Mouse (Mus musculus) thymus, adult 2 months (tissue): ENCODE measurements around the gene Myo1f. TPM values are rescaled to one million over a fixed set of nuclear protein-coding genes. Genes with fewer than 3 reads are reported as not detected.

Experiments used
- DNase-seq: peaks from one replicate; pipeline ENCODE4 v3.0.0; 2021
- H3K27ac ChIP-seq: fragments of 200-500 bp; 2 replicates; pipeline ENCODE4 v1.5.1; 2012; ENCODE audit warnings: low read length, control low read depth; ENCODE audit not compliant: control insufficient read depth, insufficient read depth
- H3K27me3 ChIP-seq: fragments of 200-500 bp; 2 replicates; pipeline ENCODE4 v1.6.1; 2012; ENCODE audit warnings: mild to moderate bottlenecking, low read length, moderate library complexity, mixed read lengths; ENCODE audit not compliant: control insufficient read depth, insufficient read depth
- H3K36me3 ChIP-seq: fragments of 200-500 bp; 2 replicates; pipeline ENCODE4 v1.6.1; 2012; ENCODE audit warnings: mild to moderate bottlenecking, low read length, moderate library complexity; ENCODE audit not compliant: control insufficient read depth, insufficient read depth
- H3K4me1 ChIP-seq: fragments of 200-500 bp; replicated peaks from 2 replicates; pipeline ENCODE4 v1.6.1; 2012; ENCODE audit warnings: low read length; ENCODE audit not compliant: control insufficient read depth, insufficient read depth
- H3K4me3 ChIP-seq: fragments of 200-500 bp; 2 replicates; pipeline ENCODE4 v1.5.1; 2012; ENCODE audit warnings: mild to moderate bottlenecking, low read length, control low read depth, moderate library complexity; ENCODE audit not compliant: control insufficient read depth, insufficient read depth
- CTCF ChIP-seq: fragments of 200-500 bp; IDR thresholded peaks from 2 replicates; pipeline ENCODE4 v1.5.1; 2012; ENCODE audit warnings: mild to moderate bottlenecking, control low read depth, low read length, moderate library complexity, borderline replicate concordance; ENCODE audit not compliant: control insufficient read depth, poor library complexity, insufficient read depth; ENCODE audit errors: extremely low read depth
- POLR2A ChIP-seq: fragments of 200-500 bp; IDR thresholded peaks from 2 replicates; pipeline ENCODE4 v1.6.1; 2012; ENCODE audit warnings: mild to moderate bottlenecking, low read length, control low read depth, moderate library complexity; ENCODE audit not compliant: control insufficient read depth, poor library complexity, insufficient read depth; ENCODE audit errors: extremely low read depth
- WGBS: fragments of 180-500 bp; shearing (Covaris S2); methylation state at CpG from one replicate; pipeline ENCODE4 v1.1.7; 2018; 5-methylcytosine and 5-hydroxymethylcytosine counted together
- polyA plus RNA-seq: library from polyadenylated mRNA; depleted of rRNA; stranded (reverse); fragments of >200 nt; gene quantifications from 2 replicates; pipeline ENCODE4 v1.2.3, GENCODE M21; 2012

Gene Myo1f
- polyA plus RNA-seq, 1 experiment, result 14.9 TPM

GRCm38 (mm10) chr17:33628621-33629486 lies 73.3 kb downstream of the Myo1f start, which contains the start of gene Zfp414:
TSS of gene Zfp414 (plus strand) at chr17:33629090.
- peaks cover 6% of the 10 kb centered on the region; the same call in 1 of the 2 replicates for H3K36me3 ChIP-seq
- H3K4me3 ChIP-seq, result peak within 1 kb of the TSS; percentile 60
- TF ChIP-seq POLR2A (peak; percentile 54; the same call in 1 of the 2 replicates), CTCF (no peak)
- DNase-seq, result peak; percentile 89
- H3K27me3 ChIP-seq, result no peaks in the 10 kb centered on the region
- WGBS, result 3% methylated on average over 35 of the region's 35 CpGs
- peaks cover 9% of the 10 kb centered on the region for H3K4me1 ChIP-seq
- H3K27ac ChIP-seq, result peak within 1 kb of the TSS; percentile 83

- Histone ChIP-seq H3K27me3 (no peaks in the 10 kb centered on the region), H3K4me1 (peaks cover 9% of the 10 kb centered on the region), H3K4me3 (peak overlapping the region; percentile 60), H3K36me3 (peaks cover 6% of the 10 kb centered on the region; the same call in 1 of the 2 replicates), H3K27ac (peak overlapping the region; percentile 83; the same call in 1 of the 2 replicates)
- no peak for DNase-seq
- 73% methylated on average over 12 of the region's 12 CpGs for WGBS
- no peak for TF ChIP-seq POLR2A
- TF ChIP-seq CTCF, result no peak
Measured at GRCm38 (mm10) chr17:33629487-33630125, 74.1 kb downstream of the Myo1f start.

- 95% methylated on average over 13 of the region's 13 CpGs for WGBS
- Histone ChIP-seq H3K27ac (no peak overlapping the region), H3K36me3 (peaks cover 6% of the 10 kb centered on the region; the same call in 1 of the 2 replicates), H3K4me1 (peaks cover 9% of the 10 kb centered on the region), H3K4me3 (no peak overlapping the region), H3K27me3 (no peaks in the 10 kb centered on the region)
- no peak for DNase-seq
- TF ChIP-seq CTCF (no peak), POLR2A (no peak)
Measured at GRCm38 (mm10) chr17:33630171-33630895, 74.8 kb downstream of the Myo1f start.

- Histone ChIP-seq H3K4me1 (peaks cover 9% of the 10 kb centered on the region), H3K27ac (no peak overlapping the region), H3K27me3 (no peaks in the 10 kb centered on the region), H3K36me3 (peaks cover 6% of the 10 kb centered on the region; the same call in 1 of the 2 replicates), H3K4me3 (no peak overlapping the region)
- 98% methylated on average over 9 of the region's 9 CpGs for WGBS
- no peak for DNase-seq
- TF ChIP-seq CTCF, result no peak
- no peak for TF ChIP-seq POLR2A
Measured at GRCm38 (mm10) chr17:33631236-33631635, 75.7 kb downstream of the Myo1f start.

- Histone ChIP-seq H3K4me1 (peaks cover 9% of the 10 kb centered on the region), H3K36me3 (peaks cover 6% of the 10 kb centered on the region; the same call in 1 of the 2 replicates), H3K27me3 (no peaks in the 10 kb centered on the region), H3K27ac (no peak overlapping the region), H3K4me3 (no peak overlapping the region)
- DNase-seq, result no peak
- TF ChIP-seq POLR2A, result no peak
- TF ChIP-seq CTCF, result no peak
- 95% methylated on average over 5 of the region's 5 CpGs for WGBS
Measured at GRCm38 (mm10) chr17:33631796-33632195, 76.3 kb downstream of the Myo1f start.

GRCm38 (mm10) chr17:33637038-33637437 lies 81.5 kb downstream of the Myo1f start:
- Histone ChIP-seq H3K4me1 (peaks cover 25% of the 10 kb centered on the region), H3K27me3 (no peaks in the 10 kb centered on the region), H3K36me3 (no peaks in the 10 kb centered on the region), H3K27ac (no peak overlapping the region), H3K4me3 (no peak overlapping the region)
- DNase-seq, result no peak
- 95% methylated on average over 2 of the region's 2 CpGs for WGBS
- TF ChIP-seq CTCF, result no peak
- no peak for TF ChIP-seq POLR2A
